Comparison of ENCODE assay signal across 8 mouse cellular contexts in genomic region chr10:43002066-43002678, GRCm38 (mm10).
DNase-seq lines count a peak whose midpoint lies in the region; ATAC-seq lines count a peak whose summit lies in the region.

No protein-coding gene starts in this region.

- DNase-seq in adrenal gland, postnatal 10 days, result peak; percentile 59
- no peak for DNase-seq in cerebellum, adult 18-20 months
- no peak for DNase-seq in ovary, postnatal 10 days (ENCODE audit: low spot score)
- no peak for DNase-seq in layer of hippocampus, adult 11-12 months (ENCODE audit: low spot score)
- no peak for DNase-seq in left cerebral cortex, adult 18-20 months (ENCODE audit: low spot score in 2 of 2)

- no peak overlapping the region for H3K27ac ChIP-seq in forebrain, embryonic 13.5 days
- H3K27ac ChIP-seq in intestine, embryonic 15.5 days, result no peak overlapping the region
- H3K27ac ChIP-seq in lung, embryonic 16.5 days (ENCODE audit: low read length), result no peak overlapping the region

- peak overlapping the region; percentile 54 for H3K4me2 ChIP-seq in forebrain, embryonic 13.5 days
- H3K4me2 ChIP-seq in intestine, embryonic 15.5 days (replicated peaks), result peak overlapping the region; percentile 83
- peak overlapping the region; percentile 93 for H3K4me2 ChIP-seq in lung, embryonic 16.5 days (ENCODE audit: low read depth, low read length)

- H3K9me3 ChIP-seq in forebrain, embryonic 13.5 days (replicated peaks), result no peaks in the 10 kb centered on the region
- H3K9me3 ChIP-seq in intestine, embryonic 15.5 days, result no peaks in the 10 kb centered on the region
- no peaks in the 10 kb centered on the region for H3K9me3 ChIP-seq in lung, embryonic 16.5 days (ENCODE audit: control insufficient read depth, low read length)

- peaks cover 12% of the 10 kb centered on the region for H3K4me1 ChIP-seq in forebrain, embryonic 13.5 days
- 0 out of 2 replicates have a peak, but pooled peaks cover 4% of the 10 kb centered on the region for H3K4me1 ChIP-seq in intestine, embryonic 15.5 days (replicated peaks)
- peaks cover 15% of the 10 kb centered on the region for H3K4me1 ChIP-seq in lung, embryonic 16.5 days (replicated peaks; ENCODE audit: control insufficient read depth, insufficient read depth, low read length)

- 13% methylated on average over 11 of the region's 13 CpGs for WGBS in forebrain, embryonic 13.5 days
- 14% methylated on average over 13 of the region's 13 CpGs for WGBS in intestine, embryonic 15.5 days
- 11% methylated on average over 13 of the region's 13 CpGs for WGBS in lung, embryonic 16.5 days

- H3K36me3 ChIP-seq in forebrain, embryonic 13.5 days (ENCODE audit: poor library complexity, severe bottlenecking), result no peaks in the 10 kb centered on the region
- no peaks in the 10 kb centered on the region for H3K36me3 ChIP-seq in intestine, embryonic 15.5 days
- no peaks in the 10 kb centered on the region for H3K36me3 ChIP-seq in lung, embryonic 16.5 days (ENCODE audit: control insufficient read depth, insufficient read depth, low read length)

- H3K9ac ChIP-seq in forebrain, embryonic 13.5 days, result no peak overlapping the region
- peak overlapping the region; percentile 40; the same call in 1 of the 2 replicates for H3K9ac ChIP-seq in intestine, embryonic 15.5 days
- peak overlapping the region; percentile 63 for H3K9ac ChIP-seq in lung, embryonic 16.5 days (ENCODE audit: low read length)

- peak overlapping the region; percentile 21; the same call in 1 of the 2 replicates for H3K4me3 ChIP-seq in forebrain, embryonic 13.5 days
- H3K4me3 ChIP-seq in intestine, embryonic 15.5 days (replicated peaks), result peak overlapping the region; percentile 37
- H3K4me3 ChIP-seq in lung, embryonic 16.5 days (ENCODE audit: low read length), result peak overlapping the region; percentile 54

- no peak for ATAC-seq in forebrain, embryonic 13.5 days
- peak; percentile 62; the same call in 1 of the 2 replicates for ATAC-seq in intestine, embryonic 15.5 days
- ATAC-seq in lung, embryonic 16.5 days (ENCODE audit: low read depth), result peak; percentile 75

- H3K27me3 ChIP-seq in forebrain, embryonic 13.5 days, result no peaks in the 10 kb centered on the region
- no peaks in the 10 kb centered on the region for H3K27me3 ChIP-seq in intestine, embryonic 15.5 days (replicated peaks)
- H3K27me3 ChIP-seq in lung, embryonic 16.5 days (ENCODE audit: control insufficient read depth, insufficient read depth, low read depth, low read length), result no peaks in the 10 kb centered on the region
